Mouse (Mus musculus) lung, embryonic 16.5 days (tissue): ENCODE data around the gene Mgl2. TPM values are rescaled to one million over a fixed set of nuclear protein-coding genes. Genes with fewer than 3 reads are reported as not detected.
A peak's percentile ranks its signal among the peaks of the same experiment; 100 is the strongest.
"Not testable (repeated sequence)": the region's sequence is repeated elsewhere in the genome, so short reads cannot be mapped to it uniquely, and the experiment has no call there.

ENCODE experiments used
- ATAC-seq: fragments of 200-750 bp; cut with Nextera tagmentation; 2 replicates; pipeline ENCODE4 v1.8.0; 2017; ENCODE audit warnings: low read depth, mild to moderate bottlenecking, moderate library complexity
- H3K27ac ChIP-seq: fragments of 300-500 bp; sonication (generic); 2 replicates; pipeline ENCODE4 v1.5.1; 2014; ENCODE audit warnings: mild to moderate bottlenecking, control low read depth, low read length
- H3K27me3 ChIP-seq: fragments of 300-500 bp; sonication (generic); 2 replicates; pipeline ENCODE4 v1.6.1; 2014; ENCODE audit warnings: low read depth, low read length, mixed read lengths; ENCODE audit not compliant: control insufficient read depth, insufficient read depth
- H3K36me3 ChIP-seq: fragments of 300-500 bp; sonication (generic); 2 replicates; pipeline ENCODE4 v1.6.1; 2014; ENCODE audit warnings: low read length; ENCODE audit not compliant: control insufficient read depth, insufficient read depth
- H3K4me1 ChIP-seq: fragments of 300-500 bp; sonication (generic); replicated peaks from 2 replicates; pipeline ENCODE4 v1.6.1; 2014; ENCODE audit warnings: low read length, mixed read lengths; ENCODE audit not compliant: control insufficient read depth, insufficient read depth
- H3K4me2 ChIP-seq: fragments of 300-500 bp; sonication (generic); 2 replicates; pipeline ENCODE4 v1.6.1; 2014; ENCODE audit warnings: low read depth, low read length, control low read depth
- H3K4me3 ChIP-seq: fragments of 300-500 bp; sonication (generic); 2 replicates; pipeline ENCODE4 v1.5.1; 2014; ENCODE audit warnings: mild to moderate bottlenecking, low read length, control low read depth
- H3K9ac ChIP-seq: fragments of 300-500 bp; sonication (generic); 2 replicates; pipeline ENCODE4 v1.6.1; 2014; ENCODE audit warnings: low read length, control low read depth
- H3K9me3 ChIP-seq: fragments of 300-500 bp; sonication (generic); 2 replicates; pipeline ENCODE4 v1.6.1; 2016; ENCODE audit warnings: low read length; ENCODE audit not compliant: control insufficient read depth
- WGBS: fragments of 180-500 bp; shearing (Covaris S2); extraction: QIAGEN DNeasy Blood & Tissue Kit; methylation state at CpG from one replicate; pipeline ENCODE4 v1.1.7; 2014; 5-methylcytosine and 5-hydroxymethylcytosine counted together
- polyA plus RNA-seq: library from polyadenylated mRNA; unstranded; fragments of >200 nt; fragmentation: Nextera tagmentation; extraction: Ambion mirVana; gene quantifications from 2 replicates; pipeline ENCODE4 v1.2.1, GENCODE M21; 2015

The Mgl2 gene
- polyA plus RNA-seq, 1 experiment from 2014 or later: 2.4 TPM

GRCm38 (mm10) chr11:70110146-70110545 lies 20.0 kb upstream of the Mgl2 start:
- no peaks in the 10 kb centered on the region for H3K9me3 ChIP-seq
- no peaks in the 10 kb centered on the region for H3K4me1 ChIP-seq
- H3K27ac ChIP-seq: no peak overlapping the region
- H3K9ac ChIP-seq: no peak overlapping the region
- 74% methylated on average over 3 of the region's 3 CpGs for WGBS
- H3K4me2 ChIP-seq: no peak overlapping the region
- ATAC-seq: no peak
- H3K4me3 ChIP-seq: no peak overlapping the region
- H3K36me3 ChIP-seq: no peaks in the 10 kb centered on the region
- no peaks in the 10 kb centered on the region for H3K27me3 ChIP-seq

- no peaks in the 10 kb centered on the region for H3K9me3 ChIP-seq
- H3K27ac ChIP-seq: no peak overlapping the region
- H3K27me3 ChIP-seq: no peaks in the 10 kb centered on the region
- no peaks in the 10 kb centered on the region for H3K4me1 ChIP-seq
- ATAC-seq: no peak
- H3K36me3 ChIP-seq: no peaks in the 10 kb centered on the region
- no peak overlapping the region for H3K4me3 ChIP-seq
- WGBS: 40% methylated on average over 4 of the region's 4 CpGs
- no peak overlapping the region for H3K9ac ChIP-seq
- H3K4me2 ChIP-seq: no peak overlapping the region
Measured at GRCm38 (mm10) chr11:70114562-70114961, 15.6 kb upstream of the Mgl2 start.

GRCm38 (mm10) chr11:70115901-70116300 lies 14.2 kb upstream of the Mgl2 start:
- no peak for ATAC-seq
- 84% methylated on average over 3 of the region's 3 CpGs for WGBS
- H3K27ac ChIP-seq: no peak overlapping the region
- H3K9ac ChIP-seq: no peak overlapping the region
- no peaks in the 10 kb centered on the region for H3K27me3 ChIP-seq
- H3K36me3 ChIP-seq: no peaks in the 10 kb centered on the region
- no peaks in the 10 kb centered on the region for H3K9me3 ChIP-seq
- H3K4me3 ChIP-seq: no peak overlapping the region
- H3K4me1 ChIP-seq: no peaks in the 10 kb centered on the region
- H3K4me2 ChIP-seq: no peak overlapping the region

GRCm38 (mm10) chr11:70135001-70135400 lies 4.9 kb downstream of the Mgl2 start:
- not testable (repeated sequence) for H3K9me3 ChIP-seq, H3K4me3 ChIP-seq, H3K4me2 ChIP-seq, ATAC-seq, H3K9ac ChIP-seq, H3K4me1 ChIP-seq, H3K27me3 ChIP-seq, H3K27ac ChIP-seq, H3K36me3 ChIP-seq
- WGBS: 65% methylated on average over 3 of the region's 3 CpGs

- not testable (repeated sequence) for H3K9me3 ChIP-seq, H3K4me3 ChIP-seq, H3K9ac ChIP-seq, H3K4me2 ChIP-seq, H3K27me3 ChIP-seq, H3K36me3 ChIP-seq, H3K4me1 ChIP-seq, H3K27ac ChIP-seq
- WGBS: 81% methylated on average over 8 of the region's 8 CpGs
- ATAC-seq: peak; percentile 51
Measured at GRCm38 (mm10) chr11:70135925-70136324, 5.8 kb downstream of the Mgl2 start.

- Histone ChIP-seq H3K27ac (no peak overlapping the region), H3K27me3 (no peaks in the 10 kb centered on the region), H3K9me3 (no peaks in the 10 kb centered on the region), H3K4me2 (no peak overlapping the region), H3K4me3 (no peak overlapping the region), H3K36me3 (no peaks in the 10 kb centered on the region), H3K9ac (no peak overlapping the region), H3K4me1 (no peaks in the 10 kb centered on the region)
- 69% methylated on average over 10 of the region's 10 CpGs for WGBS
- no peak for ATAC-seq
Measured at GRCm38 (mm10) chr11:70139171-70139570, 9.0 kb downstream of the Mgl2 start.

- no peak overlapping the region for H3K9ac ChIP-seq
- H3K4me1 ChIP-seq: no peaks in the 10 kb centered on the region
- H3K36me3 ChIP-seq: no peaks in the 10 kb centered on the region
- no peak overlapping the region for H3K27ac ChIP-seq
- WGBS: 59% methylated on average over 3 of the region's 3 CpGs
- ATAC-seq: no peak
- H3K4me2 ChIP-seq: no peak overlapping the region
- H3K9me3 ChIP-seq: no peaks in the 10 kb centered on the region
- H3K4me3 ChIP-seq: no peak overlapping the region
- no peaks in the 10 kb centered on the region for H3K27me3 ChIP-seq
Measured at GRCm38 (mm10) chr11:70151072-70151471, 20.9 kb downstream of the Mgl2 start.

- not testable (repeated sequence) for H3K4me2 ChIP-seq, H3K9me3 ChIP-seq, H3K27ac ChIP-seq, H3K4me3 ChIP-seq, H3K27me3 ChIP-seq, H3K9ac ChIP-seq, H3K4me1 ChIP-seq, H3K36me3 ChIP-seq, ATAC-seq
- WGBS: no CpG with 5 or more reads among the region's 5 CpGs
Measured at GRCm38 (mm10) chr11:70155897-70156296, 25.8 kb downstream of the Mgl2 start, which contains the start of gene Clec10a. Gene Clec10a, plus strand, starts transcription at chr11:70156197.

- no peaks in the 10 kb centered on the region for H3K4me1 ChIP-seq
- no peak overlapping the region for H3K9ac ChIP-seq
- no peaks in the 10 kb centered on the region for H3K9me3 ChIP-seq
- H3K4me2 ChIP-seq: no peak overlapping the region
- ATAC-seq: no peak
- no peak overlapping the region for H3K4me3 ChIP-seq
- no peak overlapping the region for H3K27ac ChIP-seq
- H3K27me3 ChIP-seq: no peaks in the 10 kb centered on the region
- 53% methylated on average over 3 of the region's 3 CpGs for WGBS
- no peaks in the 10 kb centered on the region for H3K36me3 ChIP-seq
Measured at GRCm38 (mm10) chr11:70162336-70162735, 32.2 kb downstream of the Mgl2 start.
